Mouse (Mus musculus) megakaryocyte, embryonic 14.5 days (primary cell): ENCODE results near the gene Ttc9b.

Source experiments
- FLI1 ChIP-seq: IDR thresholded peaks from 2 replicates; pipeline ENCODE4 v1.6.1; 2012; ENCODE audit warnings: low read length, inconsistent platforms, mixed read lengths
- GATA1 ChIP-seq: IDR thresholded peaks from 3 replicates; pipeline ENCODE4 v1.6.1; 2012; ENCODE audit warnings: mixed read lengths, low read length, inconsistent platforms, borderline replicate concordance

- no peak for TF ChIP-seq GATA1
- no peak for TF ChIP-seq FLI1
These were observed 21.5 kb downstream of the Ttc9b start for GRCm38 (mm10) chr7:27675222-27675612.
